In the genomic region with DNA sequence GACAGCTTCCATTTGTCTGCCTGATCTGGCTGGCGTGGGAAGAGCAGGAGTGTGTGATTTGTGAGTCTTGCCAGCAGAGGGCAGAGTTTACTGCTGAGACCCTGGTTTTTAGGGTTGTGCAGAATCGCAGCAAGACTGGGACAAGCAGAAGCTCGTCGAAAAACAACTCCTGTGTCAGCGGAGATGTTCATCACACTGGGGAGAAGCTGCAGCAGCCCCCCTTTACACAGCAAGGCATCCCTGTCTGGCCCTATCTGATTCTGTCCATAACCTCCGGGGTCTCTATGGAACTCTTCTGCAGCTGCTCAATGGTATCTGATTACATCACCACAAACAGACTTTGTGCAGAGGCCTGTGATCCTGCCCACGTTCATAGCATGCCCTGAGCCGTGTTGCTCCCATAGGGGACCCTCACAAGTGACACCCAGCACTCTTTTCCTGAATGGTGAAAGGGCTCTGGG, we compare ENCODE assay signal across 9 mouse cellular contexts.
DNase-seq lines count a peak whose midpoint lies in the region; ATAC-seq and TF ChIP-seq lines count a peak whose summit lies in the region.
"Had no signal": no experiment of that assay in that cellular context is flagged by ENCODE, and none has a peak within 500 bp of the region (broad histone marks: within the 10 kb centered on the region; RNA-seq: fewer than 3 reads in every experiment).

No protein-coding gene starts in this region.

- H3K4me2 ChIP-seq in forebrain, embryonic 16.5 days (ENCODE audit: low read length), result no peak overlapping the region
- H3K4me2 ChIP-seq in kidney, postnatal 0 days (ENCODE audit: low read length), result no peak overlapping the region
- no peak overlapping the region for H3K4me2 ChIP-seq in liver, embryonic 14.5 days (ENCODE audit: low read depth)
- H3K4me2 ChIP-seq: lung, embryonic 15.5 days had no signal

- no peak overlapping the region for H3K9ac ChIP-seq in forebrain, embryonic 16.5 days (replicated peaks; ENCODE audit: low read depth, low read length)
- no peak overlapping the region for H3K9ac ChIP-seq in kidney, postnatal 0 days (ENCODE audit: low read depth, low read length)
- no peak overlapping the region for H3K9ac ChIP-seq in liver, embryonic 14.5 days (replicated peaks)
- H3K9ac ChIP-seq: lung, embryonic 15.5 days had no signal

- no peak for TF ChIP-seq POLR2A in thymus, adult 2 months (IDR thresholded peaks at IDR 0.05; ENCODE audit: control insufficient read depth, extremely low read depth, insufficient read depth, low read length, poor library complexity)

- H3K4me1 ChIP-seq in thymus, adult 2 months (replicated peaks; ENCODE audit: control insufficient read depth, insufficient read depth, low read length), result no peaks in the 10 kb centered on the region
- 0 out of 2 replicates have a peak, but pooled peaks cover 2% of the 10 kb centered on the region for H3K4me1 ChIP-seq in forebrain, embryonic 16.5 days (replicated peaks; ENCODE audit: control insufficient read depth, insufficient read depth, low read length)
- no peaks in the 10 kb centered on the region for H3K4me1 ChIP-seq in kidney, postnatal 0 days (replicated peaks; ENCODE audit: insufficient read depth, low read length)
- no peaks in the 10 kb centered on the region for H3K4me1 ChIP-seq in liver, embryonic 14.5 days (replicated peaks; ENCODE audit: control insufficient read depth in 2 of 2, insufficient read depth in 2 of 2, low read length in 1 of 2)
- H3K4me1 ChIP-seq: lung, embryonic 15.5 days had no signal

- TF ChIP-seq EP300 in liver, embryonic 14.5 days (IDR thresholded peaks at IDR 0.05; ENCODE audit: low read depth), result no peak

- peak; percentile 2 for DNase-seq in thymus, adult 2 months
- no peak for DNase-seq in thymus, adult 18-20 months
- peak; percentile 80 for DNase-seq in cerebellum, adult 18-20 months
- DNase-seq in kidney, postnatal 0 days (ENCODE audit: low spot score), result peak; percentile 63
- no peak for DNase-seq in liver, embryonic 14.5 days (ENCODE audit: low read depth in 3 of 3, low spot score in 3 of 3)
- DNase-seq in retina, postnatal 1 day, result peak; percentile 74

- 23% methylated on average over 8 of the region's 8 CpGs for WGBS in thymus, adult 2 months
- 11% methylated on average over 8 of the region's 8 CpGs for WGBS in forebrain, embryonic 16.5 days
- WGBS in kidney, postnatal 0 days, result 11% methylated on average over 8 of the region's 8 CpGs
- WGBS in liver, embryonic 14.5 days (ENCODE audit: insufficient replicate concordance), result 18% methylated on average over 8 of the region's 8 CpGs

- no peaks in the 10 kb centered on the region for H3K9me3 ChIP-seq in forebrain, embryonic 16.5 days (ENCODE audit: control insufficient read depth, low read length)
- no peaks in the 10 kb centered on the region for H3K9me3 ChIP-seq in kidney, postnatal 0 days (replicated peaks; ENCODE audit: low read length)
- no peaks in the 10 kb centered on the region for H3K9me3 ChIP-seq in liver, embryonic 14.5 days (ENCODE audit: control insufficient read depth, low read length)
- H3K9me3 ChIP-seq: lung, embryonic 15.5 days had no signal

- TF ChIP-seq CTCF in thymus, adult 2 months (IDR thresholded peaks at IDR 0.05; ENCODE audit: borderline replicate concordance, control insufficient read depth, extremely low read depth, insufficient read depth, low read length, poor library complexity), result no peak
- peak; percentile 81 for TF ChIP-seq CTCF in kidney, postnatal 0 days (IDR thresholded peaks at IDR 0.05; ENCODE audit: low read depth)
- TF ChIP-seq CTCF in liver, embryonic 14.5 days (IDR thresholded peaks at IDR 0.05; ENCODE audit: low read depth), result peak; percentile 62

- peak; percentile 87 for ATAC-seq in forebrain, embryonic 16.5 days
- no peak for ATAC-seq in kidney, postnatal 0 days (replicated peaks; ENCODE audit: low FRiP score, low read depth)
- ATAC-seq in liver, embryonic 14.5 days (ENCODE audit: insufficient read depth), result no peak
- no peak for ATAC-seq in activated CD4-positive, CD25-positive, alpha-beta regulatory T cell, adult 4 months

- H3K27ac ChIP-seq in thymus, adult 2 months (ENCODE audit: control insufficient read depth, insufficient read depth, low read length), result no peak overlapping the region
- H3K27ac ChIP-seq in forebrain, embryonic 16.5 days (ENCODE audit: low read length), result no peak overlapping the region
- no peak overlapping the region for H3K27ac ChIP-seq in kidney, postnatal 0 days
- no peak overlapping the region for H3K27ac ChIP-seq in liver, embryonic 14.5 days
- H3K27ac ChIP-seq: lung, embryonic 15.5 days had no signal

- no peaks in the 10 kb centered on the region for H3K27me3 ChIP-seq in thymus, adult 2 months (ENCODE audit: control insufficient read depth, insufficient read depth, low read length)
- no peaks in the 10 kb centered on the region for H3K27me3 ChIP-seq in forebrain, embryonic 16.5 days (replicated peaks; ENCODE audit: control insufficient read depth, insufficient read depth, low read length)
- no peaks in the 10 kb centered on the region for H3K27me3 ChIP-seq in kidney, postnatal 0 days (ENCODE audit: insufficient read depth, low read length)
- no peaks in the 10 kb centered on the region for H3K27me3 ChIP-seq in liver, embryonic 14.5 days (ENCODE audit: control insufficient read depth, insufficient read depth, low read length)
- H3K27me3 ChIP-seq: lung, embryonic 15.5 days had no signal

- H3K36me3 ChIP-seq in thymus, adult 2 months (ENCODE audit: control insufficient read depth, insufficient read depth, low read length), result no peaks in the 10 kb centered on the region
- H3K36me3 ChIP-seq in forebrain, embryonic 16.5 days (ENCODE audit: control insufficient read depth, insufficient read depth), result no peaks in the 10 kb centered on the region
- H3K36me3 ChIP-seq in kidney, postnatal 0 days (ENCODE audit: insufficient read depth, low read length), result no peaks in the 10 kb centered on the region
- no peaks in the 10 kb centered on the region for H3K36me3 ChIP-seq in liver, embryonic 14.5 days (replicated peaks; ENCODE audit: control insufficient read depth, insufficient read depth, low read depth)
- H3K36me3 ChIP-seq: lung, embryonic 15.5 days had no signal

- H3K4me3 ChIP-seq in thymus, adult 2 months (ENCODE audit: control insufficient read depth, insufficient read depth, low read length), result no peak overlapping the region
- no peak overlapping the region for H3K4me3 ChIP-seq in forebrain, embryonic 16.5 days (replicated peaks; ENCODE audit: low read length)
- no peak overlapping the region for H3K4me3 ChIP-seq in kidney, postnatal 0 days (replicated peaks; ENCODE audit: low read depth, low read length)
- no peak overlapping the region for H3K4me3 ChIP-seq in liver, embryonic 14.5 days (ENCODE audit: insufficient read depth in 1 of 2, low read depth in 2 of 2, low read length in 2 of 2)
- H3K4me3 ChIP-seq: lung, embryonic 15.5 days had no signal

Comparison
In these comparisons a context has a peak if more than half of its experiments do, and no peak if none do; other contexts are left out.
1. DNase-seq: peak in thymus, adult 2 months (single experiment), cerebellum, adult 18-20 months (2 of 2), kidney, postnatal 0 days (single experiment) and retina, postnatal 1 day (single experiment); none in thymus, adult 18-20 months (0 of 2) and liver, embryonic 14.5 days (0 of 3).